ENCODE assay signal across 8 mouse cellular contexts in the genomic region with DNA sequence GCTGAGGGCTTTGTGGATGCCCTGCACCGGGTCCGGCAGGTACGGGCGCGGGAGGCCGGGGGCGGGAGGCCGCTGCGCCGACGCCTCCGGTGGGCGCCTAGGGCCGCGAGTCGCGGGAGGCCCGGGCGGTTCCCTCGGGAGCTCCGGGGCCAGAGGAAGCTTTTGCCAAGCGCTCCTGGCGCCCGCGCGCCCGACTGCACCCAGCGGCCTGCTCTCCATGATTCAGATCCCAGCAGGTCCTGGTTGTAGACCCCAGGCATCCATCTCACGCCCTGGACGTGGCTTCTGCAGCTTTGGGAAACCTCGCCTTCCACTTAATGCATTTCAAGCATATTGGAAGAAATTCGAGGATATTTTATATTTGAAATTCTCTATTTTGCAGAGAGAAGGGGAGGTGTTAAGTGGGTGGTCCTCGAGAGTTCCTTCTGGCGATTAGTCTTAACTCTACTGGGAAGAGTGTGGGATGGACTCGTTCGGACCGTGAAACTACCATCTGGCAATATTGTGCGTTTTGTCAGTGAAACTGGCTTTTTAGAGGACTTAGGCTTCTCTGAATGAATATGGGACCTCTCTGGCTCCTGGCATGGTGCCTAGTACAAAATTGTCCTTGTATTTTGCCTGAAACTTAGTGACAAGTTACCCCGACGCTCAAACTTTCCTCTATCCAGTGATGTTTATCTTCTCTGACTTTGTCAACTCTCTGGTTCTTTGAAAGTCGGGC. TPM values are rescaled to one million over a fixed set of nuclear protein-coding genes. Genes with fewer than 3 reads are reported as not detected.
A peak's percentile ranks its signal among the peaks of the same experiment; 100 is the strongest.
DNase-seq lines count a peak whose midpoint lies in the region; TF ChIP-seq lines count a peak whose summit lies in the region.

No protein-coding gene starts in this region.

- TF ChIP-seq POLR2A in testis, adult 2 months (IDR thresholded peaks at IDR 0.05; ENCODE audit: control insufficient read depth, low read depth, low read length): no peak
- no peak for TF ChIP-seq POLR2A in olfactory bulb, adult 2 months (IDR thresholded peaks at IDR 0.05; ENCODE audit: insufficient read depth, low read depth, low read length)

- no peaks in the 10 kb centered on the region for H3K27me3 ChIP-seq in testis, adult 2 months (ENCODE audit: control insufficient read depth, insufficient read depth, low read length)

- H3K4me3 ChIP-seq in gastrocnemius, adult 2 months: peak overlapping the region; percentile 98
- H3K4me3 ChIP-seq in testis, adult 2 months (ENCODE audit: control insufficient read depth, low read depth, low read length): peak overlapping the region; percentile 98
- H3K4me3 ChIP-seq in olfactory bulb, adult 2 months (ENCODE audit: insufficient read depth, low read depth, low read length): peak overlapping the region; percentile 94

- DNase-seq in gastrocnemius, adult 2 months: no peak
- DNase-seq in gastrocnemius, postnatal 10 days: no peak
- DNase-seq in testis, postnatal 10 days (ENCODE audit: low spot score): no peak
- peak; percentile 8 for DNase-seq in forelimb bud, embryonic 11.5 days (ENCODE audit: low read depth, low spot score)
- peak; percentile 46 for DNase-seq in liver
- DNase-seq in gastrocnemius, adult 18-20 months (ENCODE audit: low spot score): no peak

- peak overlapping the region; percentile 93 for H3K27ac ChIP-seq in gastrocnemius, adult 2 months
- H3K27ac ChIP-seq in testis, adult 2 months (ENCODE audit: control insufficient read depth, insufficient read depth, low read depth, low read length): peak overlapping the region; percentile 87
- no peak overlapping the region for H3K27ac ChIP-seq in olfactory bulb, adult 2 months (ENCODE audit: insufficient read depth, low read depth, low read length)

- WGBS in olfactory bulb, adult 2 months: 2% methylated on average over 40 of the region's 41 CpGs

- peaks cover 14% of the 10 kb centered on the region for H3K4me1 ChIP-seq in testis, adult 2 months (ENCODE audit: control insufficient read depth, insufficient read depth, low read length)
- 0 out of 2 replicates have a peak, but pooled peaks cover 4% of the 10 kb centered on the region for H3K4me1 ChIP-seq in olfactory bulb, adult 2 months (ENCODE audit: control insufficient read depth, insufficient read depth, low read length)

- H3K36me3 ChIP-seq in testis, adult 2 months (ENCODE audit: control insufficient read depth, insufficient read depth, low read length): no peaks in the 10 kb centered on the region

- no peak for TF ChIP-seq CTCF in gastrocnemius, adult 2 months (IDR thresholded peaks at IDR 0.05)
- TF ChIP-seq CTCF in testis, adult 2 months (IDR thresholded peaks at IDR 0.05; ENCODE audit: control insufficient read depth, insufficient read depth, insufficient replicate concordance, low read depth, low read length): no peak
- TF ChIP-seq CTCF in olfactory bulb, adult 2 months (IDR thresholded peaks at IDR 0.05; ENCODE audit: insufficient read depth, low read depth, low read length): no peak

- intact Hi-C loops in gastrocnemius, adult 2 months (cut with DNase I): loop anchor here (2.0 kb wide), 1 partner anchor 98 kb away; the partner anchor contains the start of gene Exosc2

RNA-seq across cellular contexts. Expression of gene Fubp3, which starts 0.6 kb away (rescaled TPM):
- total RNA-seq in gastrocnemius, adult 2 months (2021): 1 to 10 TPM; 7.8 to 9.3 TPM
- total RNA-seq in gastrocnemius, postnatal 10 days (2021): 10 to 100 TPM; 22.4 to 30.2 TPM
- polyA plus RNA-seq in testis, adult 2 months (2012; rRNA removed): 11.2 and 11.5 TPM in 2 replicates
- not detected in 2 replicates for polyA plus RNA-seq in olfactory bulb, adult 2 months (2012; ENCODE audit: insufficient read depth, insufficient read length, low replicate concordance, missing spikeins)
- total RNA-seq in gastrocnemius, adult 18-20 months (2021): 1 to 10 TPM; 7.6 to 9.5 TPM

Comparison
In these comparisons a context has a peak if more than half of its experiments do, and no peak if none do; other contexts are left out.
1. DNase-seq: peak in forelimb bud, embryonic 11.5 days (single experiment) and liver (single experiment); none in gastrocnemius, adult 2 months (single experiment), gastrocnemius, postnatal 10 days (single experiment), testis, postnatal 10 days (single experiment) and gastrocnemius, adult 18-20 months (single experiment).
2. Peak in every context shown above with its lines, with median percentiles within 50 percentile points of each other: H3K4me3 ChIP-seq.